Mouse (Mus musculus) intestine, embryonic 16.5 days (tissue): Measurements from ENCODE around the gene Hivep3. TPM values are rescaled to one million over a fixed set of nuclear protein-coding genes. Genes with fewer than 3 reads are reported as not detected.
A peak's percentile ranks its signal among the peaks of the same experiment; 100 is the strongest.

ENCODE experiments used
- ATAC-seq: fragments of 200-750 bp; cut with Nextera tagmentation; 2 replicates; pipeline ENCODE4 v1.8.0; 2017; ENCODE audit warnings: moderate TSS enrichment, moderate library complexity
- H3K27ac ChIP-seq: fragments of 300-500 bp; sonication (generic); 2 replicates; pipeline ENCODE4 v1.5.1; 2014; ENCODE audit warnings: mild to moderate bottlenecking, low read length
- H3K27me3 ChIP-seq: fragments of 300-500 bp; sonication (generic); replicated peaks from 2 replicates; pipeline ENCODE4 v1.6.1; 2014; ENCODE audit warnings: low read length, control low read depth, mixed read lengths; ENCODE audit not compliant: control insufficient read depth, insufficient read depth
- H3K36me3 ChIP-seq: fragments of 300-500 bp; sonication (generic); 2 replicates; pipeline ENCODE4 v1.6.1; 2014; ENCODE audit warnings: low read length, control low read depth; ENCODE audit not compliant: control insufficient read depth, insufficient read depth
- H3K4me1 ChIP-seq: fragments of 300-500 bp; sonication (generic); 2 replicates; pipeline ENCODE4 v1.6.1; 2014; ENCODE audit warnings: low read length, control low read depth, mixed read lengths; ENCODE audit not compliant: control insufficient read depth, insufficient read depth
- H3K4me2 ChIP-seq: fragments of 300-500 bp; sonication (generic); 2 replicates; pipeline ENCODE4 v1.6.1; 2014; ENCODE audit warnings: low read depth, low read length, control low read depth
- H3K4me3 ChIP-seq: fragments of 300-500 bp; sonication (generic); 2 replicates; pipeline ENCODE4 v1.5.1; 2014; ENCODE audit warnings: mild to moderate bottlenecking, low read length
- H3K9ac ChIP-seq: fragments of 300-500 bp; sonication (generic); 2 replicates; pipeline ENCODE4 v1.6.1; 2014; ENCODE audit warnings: low read depth, low read length
- H3K9me3 ChIP-seq: fragments of 300-500 bp; sonication (generic); 2 replicates; pipeline ENCODE4 v1.6.1; 2016; ENCODE audit warnings: low read length, control low read depth; ENCODE audit not compliant: control insufficient read depth
- WGBS: fragments of 180-500 bp; shearing (Covaris S2); extraction: QIAGEN DNeasy Blood & Tissue Kit; methylation state at CpG from one replicate; pipeline ENCODE4 v1.1.7; 2014; 5-methylcytosine and 5-hydroxymethylcytosine counted together
- polyA plus RNA-seq: library from polyadenylated mRNA; unstranded; fragments of >200 nt; fragmentation: Nextera tagmentation; extraction: Ambion mirVana; gene quantifications from 2 replicates; pipeline ENCODE4 v1.2.1, GENCODE M21; 2015

Gene Hivep3
- polyA plus RNA-seq, 1 experiment from 2014 or later = 4.4 TPM

GRCm38 (mm10) chr4:119934901-119935300, 201.3 kb downstream of the Hivep3 start:
- no peak overlapping the region for H3K4me2 ChIP-seq
- no peaks in the 10 kb centered on the region for H3K4me1 ChIP-seq
- no peak overlapping the region for H3K27ac ChIP-seq
- WGBS = 85% methylated on average over 4 of the region's 4 CpGs
- no peaks in the 10 kb centered on the region for H3K9me3 ChIP-seq
- H3K4me3 ChIP-seq = no peak overlapping the region
- no peaks in the 10 kb centered on the region for H3K36me3 ChIP-seq
- H3K9ac ChIP-seq = no peak overlapping the region
- ATAC-seq = no peak
- no peaks in the 10 kb centered on the region for H3K27me3 ChIP-seq

GRCm38 (mm10) chr4:119937876-119938275, 204.3 kb downstream of the Hivep3 start:
- H3K4me1 ChIP-seq = no peaks in the 10 kb centered on the region
- H3K4me2 ChIP-seq = no peak overlapping the region
- H3K9me3 ChIP-seq = no peaks in the 10 kb centered on the region
- H3K36me3 ChIP-seq = no peaks in the 10 kb centered on the region
- H3K27ac ChIP-seq = no peak overlapping the region
- no peak overlapping the region for H3K9ac ChIP-seq
- WGBS = 63% methylated on average over 7 of the region's 7 CpGs
- no peaks in the 10 kb centered on the region for H3K27me3 ChIP-seq
- ATAC-seq = peak; percentile 55
- H3K4me3 ChIP-seq = no peak overlapping the region

- no peak overlapping the region for H3K4me3 ChIP-seq
- 75% methylated on average over 4 of the region's 4 CpGs for WGBS
- H3K27me3 ChIP-seq = no peaks in the 10 kb centered on the region
- no peak overlapping the region for H3K4me2 ChIP-seq
- ATAC-seq = no peak
- H3K4me1 ChIP-seq = no peaks in the 10 kb centered on the region
- H3K27ac ChIP-seq = no peak overlapping the region
- no peaks in the 10 kb centered on the region for H3K9me3 ChIP-seq
- H3K9ac ChIP-seq = no peak overlapping the region
- H3K36me3 ChIP-seq = no peaks in the 10 kb centered on the region
Observed at GRCm38 (mm10) chr4:119938518-119938917, 204.9 kb downstream of the Hivep3 start.

GRCm38 (mm10) chr4:119939786-119940185, 206.2 kb downstream of the Hivep3 start:
- Histone ChIP-seq H3K4me3 (no peak overlapping the region), H3K36me3 (no peaks in the 10 kb centered on the region), H3K27me3 (no peaks in the 10 kb centered on the region), H3K27ac (no peak overlapping the region), H3K4me2 (no peak overlapping the region), H3K4me1 (no peaks in the 10 kb centered on the region), H3K9ac (no peak overlapping the region), H3K9me3 (no peaks in the 10 kb centered on the region)
- WGBS = 86% methylated on average over 6 of the region's 6 CpGs
- ATAC-seq = no peak

- Histone ChIP-seq H3K9ac (no peak overlapping the region), H3K4me1 (no peaks in the 10 kb centered on the region), H3K4me3 (no peak overlapping the region), H3K4me2 (no peak overlapping the region), H3K9me3 (no peaks in the 10 kb centered on the region), H3K27ac (no peak overlapping the region), H3K27me3 (no peaks in the 10 kb centered on the region), H3K36me3 (no peaks in the 10 kb centered on the region)
- WGBS = 67% methylated on average over 3 of the region's 3 CpGs
- no peak for ATAC-seq
Observed at GRCm38 (mm10) chr4:119946224-119946887, 212.8 kb downstream of the Hivep3 start.

GRCm38 (mm10) chr4:119947232-119948162, 213.9 kb downstream of the Hivep3 start:
- H3K4me1 ChIP-seq = no peaks in the 10 kb centered on the region
- 56% methylated on average over 12 of the region's 12 CpGs for WGBS
- no peak overlapping the region for H3K4me3 ChIP-seq
- H3K9ac ChIP-seq = no peak overlapping the region
- peak; percentile 60; the same call in 1 of the 2 replicates for ATAC-seq
- H3K36me3 ChIP-seq = no peaks in the 10 kb centered on the region
- no peaks in the 10 kb centered on the region for H3K9me3 ChIP-seq
- no peak overlapping the region for H3K27ac ChIP-seq
- no peaks in the 10 kb centered on the region for H3K27me3 ChIP-seq
- no peak overlapping the region for H3K4me2 ChIP-seq

GRCm38 (mm10) chr4:119948406-119948805, 214.8 kb downstream of the Hivep3 start:
- Histone ChIP-seq H3K4me1 (no peaks in the 10 kb centered on the region), H3K27ac (0 out of 2 replicates have a peak overlapping the region, but pooled peaks have one; percentile 10), H3K4me3 (no peak overlapping the region), H3K9me3 (no peaks in the 10 kb centered on the region), H3K4me2 (no peak overlapping the region), H3K36me3 (no peaks in the 10 kb centered on the region), H3K9ac (no peak overlapping the region), H3K27me3 (no peaks in the 10 kb centered on the region)
- no peak for ATAC-seq
- WGBS = 77% methylated on average over 6 of the region's 6 CpGs

- 0 out of 2 replicates have a peak, but pooled peaks have one; percentile 28 for ATAC-seq
- no peaks in the 10 kb centered on the region for H3K4me1 ChIP-seq
- no peak overlapping the region for H3K4me2 ChIP-seq
- no peaks in the 10 kb centered on the region for H3K9me3 ChIP-seq
- no peaks in the 10 kb centered on the region for H3K36me3 ChIP-seq
- 0 out of 2 replicates have a peak overlapping the region, but pooled peaks have one; percentile 10 for H3K27ac ChIP-seq
- no peaks in the 10 kb centered on the region for H3K27me3 ChIP-seq
- WGBS = 67% methylated on average over 12 of the region's 12 CpGs
- H3K9ac ChIP-seq = no peak overlapping the region
- no peak overlapping the region for H3K4me3 ChIP-seq
Observed at GRCm38 (mm10) chr4:119948922-119949614, 215.5 kb downstream of the Hivep3 start.

- no peaks in the 10 kb centered on the region for H3K9me3 ChIP-seq
- ATAC-seq = no peak
- 72% methylated on average over 5 of the region's 5 CpGs for WGBS
- no peaks in the 10 kb centered on the region for H3K4me1 ChIP-seq
- no peaks in the 10 kb centered on the region for H3K36me3 ChIP-seq
- H3K4me2 ChIP-seq = no peak overlapping the region
- no peak overlapping the region for H3K4me3 ChIP-seq
- H3K9ac ChIP-seq = no peak overlapping the region
- H3K27me3 ChIP-seq = no peaks in the 10 kb centered on the region
- no peak overlapping the region for H3K27ac ChIP-seq
Observed at GRCm38 (mm10) chr4:119950181-119950580, 216.6 kb downstream of the Hivep3 start.
